Mouse (Mus musculus): ENCODE measurements around the gene Trip11. TPM values are rescaled to one million over a fixed set of nuclear protein-coding genes. Genes with fewer than 3 reads are reported as not detected.

Trip11 gene
- polyA plus RNA-seq, 1 experiment from 2014 or later: 20.0 TPM

- H3K36me3 ChIP-seq: no peaks in the 10 kb centered on the region
- no peaks in the 10 kb centered on the region for H3K4me1 ChIP-seq
- no peak for DNase-seq (ENCODE audit: low spot score)
- H3K9me3 ChIP-seq (replicated peaks): no peaks in the 10 kb centered on the region
- no peak overlapping the region for H3K4me3 ChIP-seq
- no peak overlapping the region for H3K27ac ChIP-seq
- WGBS: 80% methylated on average over 2 of the region's 2 CpGs
- no peaks in the 10 kb centered on the region for H3K27me3 ChIP-seq (ENCODE audit: low read depth, poor library complexity, severe bottlenecking)
These were observed 105.7 kb downstream of the Trip11 start for GRCm38 (mm10) chr12:101807400-101807799.

GRCm38 (mm10) chr12:101802445-101802844 is 110.6 kb downstream of the Trip11 start:
- Histone ChIP-seq H3K4me3 (no peak overlapping the region), H3K27ac (no peak overlapping the region), H3K4me1 (peaks cover 13% of the 10 kb centered on the region; the same call in 1 of the 2 replicates), H3K27me3 (ENCODE audit: low read depth, poor library complexity, severe bottlenecking) (no peaks in the 10 kb centered on the region), H3K36me3 (no peaks in the 10 kb centered on the region), H3K9me3 (replicated peaks) (no peaks in the 10 kb centered on the region)
- 82% methylated on average over 3 of the region's 3 CpGs for WGBS
- no peak for DNase-seq (ENCODE audit: low spot score)

- Histone ChIP-seq H3K9me3 (replicated peaks) (no peaks in the 10 kb centered on the region), H3K27me3 (ENCODE audit: low read depth, poor library complexity, severe bottlenecking) (no peaks in the 10 kb centered on the region), H3K4me1 (peaks cover 13% of the 10 kb centered on the region; the same call in 1 of the 2 replicates), H3K36me3 (no peaks in the 10 kb centered on the region), H3K4me3 (no peak overlapping the region), H3K27ac (no peak overlapping the region)
- no peak for DNase-seq (ENCODE audit: low spot score)
- WGBS: 73% methylated on average over 5 of the region's 5 CpGs
These were observed 111.3 kb downstream of the Trip11 start for GRCm38 (mm10) chr12:101801744-101802143.

- no peak overlapping the region for H3K27ac ChIP-seq
- peaks cover 13% of the 10 kb centered on the region; the same call in 1 of the 2 replicates for H3K4me1 ChIP-seq
- WGBS: 78% methylated on average over 3 of the region's 3 CpGs
- no peak for DNase-seq (ENCODE audit: low spot score)
- no peak overlapping the region for H3K4me3 ChIP-seq
- no peaks in the 10 kb centered on the region for H3K36me3 ChIP-seq
- H3K9me3 ChIP-seq (replicated peaks): no peaks in the 10 kb centered on the region
- H3K27me3 ChIP-seq (ENCODE audit: low read depth, poor library complexity, severe bottlenecking): no peaks in the 10 kb centered on the region
These were observed 112.0 kb downstream of the Trip11 start for GRCm38 (mm10) chr12:101801051-101801450.

GRCm38 (mm10) chr12:101798189-101798922 is 114.7 kb downstream of the Trip11 start:
- DNase-seq (ENCODE audit: low spot score): no peak
- Histone ChIP-seq H3K4me3 (no peak overlapping the region), H3K4me1 (peaks cover 13% of the 10 kb centered on the region; the same call in 1 of the 2 replicates), H3K36me3 (no peaks in the 10 kb centered on the region), H3K27ac (no peak overlapping the region), H3K9me3 (replicated peaks) (no peaks in the 10 kb centered on the region), H3K27me3 (ENCODE audit: low read depth, poor library complexity, severe bottlenecking) (no peaks in the 10 kb centered on the region)
- WGBS: 76% methylated on average over 7 of the region's 7 CpGs

- no peaks in the 10 kb centered on the region for H3K36me3 ChIP-seq
- no peak for DNase-seq (ENCODE audit: low spot score)
- H3K27ac ChIP-seq: no peak overlapping the region
- no peaks in the 10 kb centered on the region for H3K9me3 ChIP-seq (replicated peaks)
- H3K4me1 ChIP-seq: peaks cover 10% of the 10 kb centered on the region; the same call in 1 of the 2 replicates
- H3K4me3 ChIP-seq: no peak overlapping the region
- H3K27me3 ChIP-seq (ENCODE audit: low read depth, poor library complexity, severe bottlenecking): no peaks in the 10 kb centered on the region
- WGBS: 83% methylated on average over 3 of the region's 3 CpGs
These were observed 118.6 kb downstream of the Trip11 start for GRCm38 (mm10) chr12:101794458-101794857.

- no peak for DNase-seq (ENCODE audit: low spot score)
- Histone ChIP-seq H3K36me3 (no peaks in the 10 kb centered on the region), H3K9me3 (replicated peaks) (no peaks in the 10 kb centered on the region), H3K4me3 (no peak overlapping the region), H3K4me1 (0 out of 2 replicates have a peak, but pooled peaks cover under 1% of the 10 kb centered on the region), H3K27me3 (ENCODE audit: low read depth, poor library complexity, severe bottlenecking) (no peaks in the 10 kb centered on the region), H3K27ac (no peak overlapping the region)
- 91% methylated on average over 5 of the region's 5 CpGs for WGBS
These were observed 119.8 kb downstream of the Trip11 start for GRCm38 (mm10) chr12:101793221-101793621.

- Histone ChIP-seq H3K36me3 (no peaks in the 10 kb centered on the region), H3K27me3 (ENCODE audit: low read depth, poor library complexity, severe bottlenecking) (no peaks in the 10 kb centered on the region), H3K4me3 (no peak overlapping the region), H3K27ac (no peak overlapping the region), H3K4me1 (no peaks in the 10 kb centered on the region), H3K9me3 (replicated peaks) (no peaks in the 10 kb centered on the region)
- WGBS: 91% methylated on average over 4 of the region's 4 CpGs
- DNase-seq (ENCODE audit: low spot score): no peak
These were observed 120.4 kb downstream of the Trip11 start for GRCm38 (mm10) chr12:101792684-101793083.

GRCm38 (mm10) chr12:101789767-101790166 is 123.3 kb downstream of the Trip11 start:
- no peaks in the 10 kb centered on the region for H3K27me3 ChIP-seq (ENCODE audit: low read depth, poor library complexity, severe bottlenecking)
- 95% methylated on average over 3 of the region's 3 CpGs for WGBS
- no peaks in the 10 kb centered on the region for H3K4me1 ChIP-seq
- H3K36me3 ChIP-seq: no peaks in the 10 kb centered on the region; the same call in 1 of the 2 replicates
- DNase-seq (ENCODE audit: low spot score): no peak
- H3K4me3 ChIP-seq: no peak overlapping the region
- no peaks in the 10 kb centered on the region for H3K9me3 ChIP-seq (replicated peaks)
- H3K27ac ChIP-seq: no peak overlapping the region

GRCm38 (mm10) chr12:101789250-101789649 is 123.8 kb downstream of the Trip11 start:
- H3K4me3 ChIP-seq: no peak overlapping the region
- H3K27ac ChIP-seq: no peak overlapping the region
- no peaks in the 10 kb centered on the region for H3K9me3 ChIP-seq (replicated peaks)
- WGBS: 87% methylated on average over 3 of the region's 3 CpGs
- H3K36me3 ChIP-seq: no peaks in the 10 kb centered on the region; the same call in 1 of the 2 replicates
- DNase-seq (ENCODE audit: low spot score): no peak
- no peaks in the 10 kb centered on the region for H3K27me3 ChIP-seq (ENCODE audit: low read depth, poor library complexity, severe bottlenecking)
- H3K4me1 ChIP-seq: no peaks in the 10 kb centered on the region

Other genes starting within 250 kb of the Trip11 start
- 0.24 and 0.43 TPM in 2 replicates for gene Tc2n, start 194.7 kb downstream of the Trip11 start, polyA plus RNA-seq (2016; fragmentation: Nextera tagmentation; extraction: Ambion mirVana)
- gene Fbln5, start 94.2 kb downstream of the Trip11 start, polyA plus RNA-seq (2016; fragmentation: Nextera tagmentation; extraction: Ambion mirVana): 10.5 and 16.1 TPM in 2 replicates
- gene Atxn3, start 45.0 kb upstream of the Trip11 start, polyA plus RNA-seq (2016; fragmentation: Nextera tagmentation; extraction: Ambion mirVana): 8.3 and 8.8 TPM in 2 replicates
- gene Cpsf2, start 62.7 kb upstream of the Trip11 start, polyA plus RNA-seq (2016; fragmentation: Nextera tagmentation; extraction: Ambion mirVana): 33.7 and 35.7 TPM in 2 replicates
- gene Slc24a4, start 215.5 kb upstream of the Trip11 start, polyA plus RNA-seq (2016; fragmentation: Nextera tagmentation; extraction: Ambion mirVana): not detected in 2 replicates